Mouse (Mus musculus) spleen, adult 2 months (tissue): ENCODE results near the gene Tmco1. TPM values are rescaled to one million over a fixed set of nuclear protein-coding genes. Genes with fewer than 3 reads are reported as not detected.

ENCODE experiments used
- DNase-seq, 2 experiments: peaks; one replicate each; pipeline versions ENCODE4 v3.0.0 to v3.0.0-alpha.2; 2012 to 2021; ENCODE audit warnings: low spot score in 2 of 2, low read depth in 1 of 2
- H3K27ac ChIP-seq: fragments of 200-500 bp; 2 replicates; pipeline ENCODE4 v1.5.1; 2012; ENCODE audit warnings: low read length, inconsistent platforms; ENCODE audit not compliant: insufficient read depth
- H3K27me3 ChIP-seq: fragments of 200-500 bp; 2 replicates; pipeline ENCODE4 v1.6.1; 2012; ENCODE audit warnings: mild to moderate bottlenecking, moderate library complexity, low read length, inconsistent platforms; ENCODE audit not compliant: control insufficient read depth, insufficient read depth
- H3K36me3 ChIP-seq: fragments of 200-500 bp; 2 replicates; pipeline ENCODE4 v1.6.1; 2012; ENCODE audit warnings: mild to moderate bottlenecking, low read length, inconsistent platforms; ENCODE audit not compliant: control insufficient read depth, insufficient read depth
- H3K4me1 ChIP-seq: fragments of 200-500 bp; 2 replicates; pipeline ENCODE4 v1.6.1; 2011; ENCODE audit warnings: inconsistent platforms; ENCODE audit not compliant: control insufficient read depth, insufficient read depth, insufficient read length
- H3K4me3 ChIP-seq: fragments of 200-500 bp; 2 replicates; pipeline ENCODE4 v1.5.1; 2011; ENCODE audit warnings: mild to moderate bottlenecking, inconsistent platforms; ENCODE audit not compliant: insufficient read depth, insufficient read length; ENCODE audit errors: extremely low read depth
- CTCF ChIP-seq: fragments of 200-500 bp; IDR thresholded peaks from 2 replicates; pipeline ENCODE4 v1.5.1; 2011; ENCODE audit warnings: mild to moderate bottlenecking, inconsistent platforms; ENCODE audit not compliant: insufficient read depth, insufficient read length, insufficient replicate concordance; ENCODE audit errors: extremely low read depth
- POLR2A ChIP-seq: fragments of 200-500 bp; IDR thresholded peaks from 2 replicates; pipeline ENCODE4 v1.6.1; 2011; ENCODE audit warnings: low read depth, low read length, inconsistent platforms
- WGBS: fragments of 180-500 bp; shearing (Covaris S2); methylation state at CpG from one replicate; pipeline ENCODE4 v1.1.7; 2018; 5-methylcytosine and 5-hydroxymethylcytosine counted together
- polyA plus RNA-seq: library from polyadenylated mRNA; depleted of rRNA; stranded (reverse); fragments of >200 nt; gene quantifications from 2 replicates; pipeline ENCODE4 v1.2.3, GENCODE M21; 2012; rRNA removed

Tmco1 gene
- polyA plus RNA-seq, result 13.6 and 17.5 TPM in 2 replicates

GRCm38 (mm10) chr1:167308261-167309054 is at the start of gene Tmco1:
Tmco1 (plus strand) TSS chr1:167308378.
- Histone ChIP-seq H3K27ac (peak within 1 kb of the TSS; percentile 94), H3K36me3 (no peaks in the 10 kb centered on the region; the same call in 1 of the 2 replicates), H3K4me1 (peaks cover 3% of the 10 kb centered on the region; the same call in 1 of the 2 replicates), H3K27me3 (no peaks in the 10 kb centered on the region), H3K4me3 (peak within 1 kb of the TSS; percentile 94)
- TF ChIP-seq CTCF, result no peak
- TF ChIP-seq POLR2A, result peak; percentile 93
- DNase-seq, result peak; percentile 90 to 98
- WGBS, result under 1% methylated on average over 82 of the region's 82 CpGs

DNA sequence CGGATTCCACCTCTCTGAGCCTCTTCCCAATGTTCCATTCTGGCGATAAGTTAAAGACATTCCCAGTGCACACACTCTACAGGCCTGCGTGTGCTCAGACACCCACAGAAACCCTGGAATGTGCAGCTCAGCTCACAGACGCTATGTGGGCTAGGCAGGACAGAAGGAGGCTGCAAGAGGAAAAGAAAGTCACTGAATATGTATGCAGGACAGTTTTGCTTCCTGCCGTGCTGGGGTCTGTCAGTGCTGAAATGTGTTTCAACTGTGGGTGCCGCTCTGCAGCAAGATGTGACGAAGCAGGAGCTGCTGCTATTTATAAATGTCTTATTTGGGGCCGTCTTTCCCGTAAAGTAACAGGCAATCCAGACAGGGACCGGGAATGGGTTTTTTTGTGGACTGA is 48.5 kb upstream of the Tmco1 start:
- DNase-seq, result no peak

GRCm38 (mm10) chr1:167261750-167262149 is 46.4 kb upstream of the Tmco1 start:
- H3K27ac ChIP-seq, result no peak overlapping the region
- TF ChIP-seq CTCF, result no peak
- no peak for TF ChIP-seq POLR2A
- no peak overlapping the region for H3K4me3 ChIP-seq
- H3K4me1 ChIP-seq, result peaks cover 2% of the 10 kb centered on the region; the same call in 1 of the 2 replicates
- DNase-seq, result no peak
- H3K27me3 ChIP-seq, result no peaks in the 10 kb centered on the region
- H3K36me3 ChIP-seq, result no peaks in the 10 kb centered on the region
- 96% methylated on average over 11 of the region's 11 CpGs for WGBS

More for the DNA sequence above, 48.5 kb upstream of the Tmco1 start:
- no peak for TF ChIP-seq POLR2A
- no peak for TF ChIP-seq CTCF
- 58% methylated on average over 10 of the region's 10 CpGs for WGBS
- no peak overlapping the region for H3K4me3 ChIP-seq
- H3K27ac ChIP-seq, result no peak overlapping the region
- H3K36me3 ChIP-seq, result no peaks in the 10 kb centered on the region
- H3K4me1 ChIP-seq, result no peaks in the 10 kb centered on the region
- no peaks in the 10 kb centered on the region for H3K27me3 ChIP-seq

GRCm38 (mm10) chr1:167262489-167263041 is 45.6 kb upstream of the Tmco1 start:
- DNase-seq, result no peak
- Histone ChIP-seq H3K27me3 (no peaks in the 10 kb centered on the region), H3K36me3 (no peaks in the 10 kb centered on the region), H3K4me3 (no peak overlapping the region), H3K27ac (no peak overlapping the region), H3K4me1 (peaks cover 2% of the 10 kb centered on the region; the same call in 1 of the 2 replicates)
- TF ChIP-seq POLR2A (no peak), CTCF (no peak)
- 60% methylated on average over 10 of the region's 10 CpGs for WGBS

DNA sequence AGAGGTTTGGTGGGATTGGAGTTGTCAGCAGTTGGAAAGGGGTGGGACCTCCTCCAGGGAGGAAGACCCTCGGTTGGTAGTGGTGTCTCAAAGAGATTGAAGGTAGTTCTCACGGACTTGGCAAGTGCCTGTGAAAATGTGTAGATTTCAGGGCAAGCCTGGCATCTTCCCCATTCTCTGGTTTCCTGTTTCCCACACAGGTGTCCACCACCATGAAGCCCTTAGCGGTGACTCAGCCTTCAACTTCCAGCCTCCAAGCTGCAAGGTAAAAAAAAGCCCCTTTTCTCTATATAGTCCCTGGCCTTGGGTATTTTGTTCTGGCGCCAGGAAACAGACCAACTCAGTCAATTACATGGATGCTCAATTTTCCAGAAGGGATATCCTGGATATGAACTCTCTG is 42.8 kb upstream of the Tmco1 start:
- Histone ChIP-seq H3K27ac (no peak overlapping the region), H3K4me3 (no peak overlapping the region), H3K4me1 (peaks cover 19% of the 10 kb centered on the region; the same call in 1 of the 2 replicates), H3K36me3 (no peaks in the 10 kb centered on the region), H3K27me3 (no peaks in the 10 kb centered on the region)
- DNase-seq, result no peak
- TF ChIP-seq POLR2A (no peak), CTCF (no peak)
- 55% methylated on average over 4 of the region's 4 CpGs for WGBS

DNA sequence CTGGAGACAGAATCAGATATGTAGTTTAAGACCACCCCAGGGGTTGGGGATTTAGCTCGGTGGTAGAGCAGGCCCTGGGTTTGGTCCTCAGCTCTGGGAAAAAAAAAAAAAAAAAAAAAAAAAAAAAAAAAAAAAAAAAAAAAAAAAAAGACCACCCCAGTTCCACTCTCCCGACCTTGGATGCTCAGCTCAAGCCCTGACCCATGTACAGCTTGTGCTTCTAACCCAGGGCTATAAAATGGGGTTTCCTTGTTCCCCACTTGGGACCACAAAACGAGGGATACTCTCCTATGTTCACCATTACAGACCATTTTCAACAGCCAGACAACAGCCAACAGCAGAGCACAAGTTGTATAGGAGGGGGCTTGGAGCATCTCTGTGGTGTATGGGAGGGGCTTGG is 41.5 kb upstream of the Tmco1 start:
- H3K4me1 ChIP-seq, result peaks cover 19% of the 10 kb centered on the region; the same call in 1 of the 2 replicates
- TF ChIP-seq CTCF (no peak), POLR2A (no peak)
- 79% methylated on average over 3 of the region's 3 CpGs for WGBS

More for the DNA sequence above, 41.5 kb upstream of the Tmco1 start:
- DNase-seq, result no peak
- Histone ChIP-seq H3K4me3 (no peak overlapping the region), H3K36me3 (no peaks in the 10 kb centered on the region), H3K27ac (no peak overlapping the region), H3K27me3 (no peaks in the 10 kb centered on the region)
